Mouse (Mus musculus) CH12F3 (cell line): ENCODE results near the gene Gm29564.
"Not testable (repeated sequence)": the region's sequence is repeated elsewhere in the genome, so short reads cannot be mapped to it uniquely, and the experiment has no call there.

Source experiments
- in situ Hi-C: fragments of 300-500 bp; cut with MboI; formaldehyde crosslinking; loops from 2 replicates; pipeline ENCODE4 v1.14.3; 2020; ENCODE audit warnings: low sequenced_read_pairs

Gm29564 gene

GRCm38 (mm10) chrY:78212693-78213092 is at the start of gene Gm29564:
TSS of gene Gm29564 (plus strand) at chrY:78212993.
- in situ Hi-C loops = not testable (repeated sequence)
